Mouse (Mus musculus) gastrocnemius, adult 2 months (tissue): ENCODE results near the gene Cep250. TPM values are rescaled to one million over a fixed set of nuclear protein-coding genes. Genes with fewer than 3 reads are reported as not detected.
"Not testable (repeated sequence)": the region's sequence is repeated elsewhere in the genome, so short reads cannot be mapped to it uniquely, and the experiment has no call there.

Experiments
- DNase-seq: peaks from one replicate; pipeline ENCODE4 v3.0.0; 2022
- H3K27ac ChIP-seq: fragments of 200-600 bp; 2 replicates; pipeline ENCODE4 v1.8.1; 2022; ENCODE audit warnings: mild to moderate bottlenecking
- H3K4me3 ChIP-seq: fragments of 200-600 bp; 2 replicates; pipeline ENCODE4 v1.8.1; 2022; ENCODE audit warnings: mild to moderate bottlenecking, moderate library complexity
- CTCF ChIP-seq: fragments of 200-600 bp; IDR thresholded peaks from 2 replicates; pipeline ENCODE4 v1.8.1; 2022; ENCODE audit warnings: antibody characterized with exemption, mild to moderate bottlenecking, moderate library complexity
- intact Hi-C: fragments of 180-260 bp; cut with DNase I; formaldehyde crosslinking; loops from one replicate; pipeline ENCODE4 v1.15.1; 2025
- long read RNA-seq, 2 experiments: library from polyadenylated mRNA; stranded (forward); transcript quantifications; one replicate each; pipeline ENCODE4 v2.0.0; 2021
- total RNA-seq, 2 experiments: library from RNA; stranded (reverse); gene quantifications; 2 replicates each; pipeline ENCODE4 v1.2.3; 2021

Cep250 gene
- total RNA-seq, result 1 to 10 TPM; 3.8 to 4.6 TPM
- long read RNA-seq, experiment 1, partial matches to known transcripts, result 6 of 10 reads
- long read RNA-seq, experiment 1, other reads (novel, unspliced or antisense), result 4 of 10 reads
- long read RNA-seq, experiment 2, partial matches to known transcripts, result 1 of 1 reads
- long read RNA-seq, experiment 2, other reads (novel, unspliced or antisense), result 0 of 1 reads

- peak; percentile 95 for DNase-seq
- peak within 1 kb of the TSS; percentile 85 for H3K4me3 ChIP-seq
- TF ChIP-seq CTCF, result no peak
- intact Hi-C loops, result no loop called here
- peak within 1 kb of the TSS; percentile 99 for H3K27ac ChIP-seq
These were observed at the start of gene Cep250 for GRCm38 (mm10) chr2:155956134-155957059. Gene Cep250, plus strand, starts transcription at chr2:155956458.

- Histone ChIP-seq H3K4me3 (no peak overlapping the region), H3K27ac (no peak overlapping the region)
- no peak for TF ChIP-seq CTCF
- intact Hi-C loops, result no loop called here
- DNase-seq, result no peak
These were observed 41.6 kb upstream of the Cep250 start for GRCm38 (mm10) chr2:155914684-155915083.

- DNase-seq, result no peak
- intact Hi-C loops, result no loop called here
- H3K4me3 ChIP-seq, result no peak overlapping the region
- TF ChIP-seq CTCF, result no peak
- no peak overlapping the region for H3K27ac ChIP-seq
These were observed 33.1 kb upstream of the Cep250 start for GRCm38 (mm10) chr2:155923143-155923542.

- H3K27ac ChIP-seq, H3K4me3 ChIP-seq, intact Hi-C loops, DNase-seq: not testable (repeated sequence)
These were observed 31.0 kb upstream of the Cep250 start for GRCm38 (mm10) chr2:155925213-155925612.

- intact Hi-C loops, result no loop called here
- no peak for DNase-seq
- no peak for TF ChIP-seq CTCF
- Histone ChIP-seq H3K27ac (peak overlapping the region; percentile 94), H3K4me3 (peak overlapping the region; percentile 90)
These were observed 27.4 kb upstream of the Cep250 start for GRCm38 (mm10) chr2:155928711-155929345.

GRCm38 (mm10) chr2:155929531-155930442 lies 26.5 kb upstream of the Cep250 start, which contains the start of gene Uqcc1:
Gene Uqcc1, minus strand, starts transcription at chr2:155930310.
- TF ChIP-seq CTCF, result no peak
- peak; percentile 94 for DNase-seq
- Histone ChIP-seq H3K27ac (peak within 1 kb of the TSS; percentile 94), H3K4me3 (peak within 1 kb of the TSS; percentile 90)
- intact Hi-C loops, result no loop called here

- no peak for TF ChIP-seq CTCF
- Histone ChIP-seq H3K27ac (no peak overlapping the region), H3K4me3 (no peak overlapping the region)
- DNase-seq, result no peak
- intact Hi-C loops, result loop anchor here (10.0 kb wide), 1 partner anchor 245 kb away; the partner anchor contains the start of gene Trpc4ap
These were observed 16.2 kb upstream of the Cep250 start for GRCm38 (mm10) chr2:155939897-155940529.

- DNase-seq, result no peak
- no peak within 1 kb of the TSS for H3K27ac ChIP-seq
- H3K4me3 ChIP-seq, result no peak within 1 kb of the TSS
- TF ChIP-seq CTCF, result no peak
- intact Hi-C loops, result loop anchor here (10.0 kb wide), 1 partner anchor 246 kb away; the partner anchor contains the start of gene Trpc4ap
These were observed 15.6 kb upstream of the Cep250 start, which contains the start of gene Gm15557 for GRCm38 (mm10) chr2:155940681-155941080. Gene Gm15557, plus strand, starts transcription at chr2:155940728.

GRCm38 (mm10) chr2:155941697-155942442 lies 14.4 kb upstream of the Cep250 start:
- intact Hi-C loops, result loop anchor here (10.0 kb wide), 1 partner anchor 247 kb away; the partner anchor contains the start of gene Trpc4ap
- DNase-seq, result peak; percentile 74
- H3K27ac ChIP-seq, result no peak overlapping the region
- no peak for TF ChIP-seq CTCF
- H3K4me3 ChIP-seq, result peak overlapping the region; percentile 11; the same call in 1 of the 2 replicates

GRCm38 (mm10) chr2:155943463-155943862 lies 12.8 kb upstream of the Cep250 start:
- TF ChIP-seq CTCF, result no peak
- Histone ChIP-seq H3K27ac (no peak overlapping the region), H3K4me3 (no peak overlapping the region)
- intact Hi-C loops, result loop anchor here (10.0 kb wide), 1 partner anchor 249 kb away; the partner anchor contains the start of gene Trpc4ap
- no peak for DNase-seq
